Mouse (Mus musculus): Measurements from ENCODE around the gene Gch1.
"Not testable (repeated sequence)": the region's sequence is repeated elsewhere in the genome, so short reads cannot be mapped to it uniquely, and the experiment has no call there.

Gene Gch1

DNA sequence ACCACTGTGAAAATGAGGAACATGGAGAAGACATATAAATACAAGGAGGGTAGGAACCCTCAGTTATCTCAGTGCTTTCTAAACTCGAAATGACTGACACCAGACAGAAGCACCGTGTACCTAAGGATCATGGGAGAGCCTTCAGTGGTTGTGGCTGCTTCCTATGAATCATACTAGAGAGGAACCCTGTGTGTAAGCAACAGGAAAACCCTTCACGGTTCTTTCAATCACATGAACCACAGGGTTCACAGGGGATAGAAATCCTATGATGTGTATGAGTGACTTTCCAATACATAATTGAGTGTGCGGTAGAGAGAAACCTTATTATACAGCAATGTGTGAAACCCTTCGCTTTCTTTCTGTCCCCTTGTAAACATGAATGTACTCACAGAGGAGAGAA lies 24.1 kb downstream of the Gch1 start:
- no peak for DNase-seq (ENCODE audit: low spot score)

GRCm38 (mm10) chr14:47161921-47162427 lies 27.2 kb downstream of the Gch1 start:
- DNase-seq (ENCODE audit: low spot score), result no peak

DNA sequence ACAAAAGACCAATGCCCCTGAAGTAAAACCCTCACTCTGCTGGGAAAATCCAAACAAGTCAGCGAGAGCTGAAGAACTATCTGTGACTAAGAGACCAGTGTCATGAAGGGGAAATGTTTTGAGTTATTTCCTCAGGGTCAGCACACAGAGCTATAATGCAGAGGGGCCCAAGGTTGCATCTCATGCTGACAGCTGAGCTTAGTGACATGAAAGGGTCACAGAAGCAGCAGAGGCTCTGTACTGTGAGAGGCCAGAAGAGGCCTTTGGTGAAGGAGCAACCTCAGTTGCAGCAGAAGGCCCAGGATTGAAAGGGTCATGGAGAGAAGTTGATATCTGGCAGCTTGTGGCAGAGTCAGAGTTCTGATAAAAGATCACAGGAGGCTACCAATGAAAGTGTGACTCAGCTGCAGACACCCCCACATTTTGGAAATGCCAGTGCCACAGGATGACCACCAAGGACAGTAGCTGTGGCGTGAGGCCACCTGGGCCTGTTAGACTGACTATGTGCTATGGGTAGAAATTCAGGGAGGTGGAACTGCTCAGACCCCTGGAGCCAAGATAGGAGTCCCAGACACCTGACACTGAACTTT lies 29.1 kb downstream of the Gch1 start:
- no peak for DNase-seq (ENCODE audit: low spot score)

- DNase-seq (ENCODE audit: low spot score), result no peak
These were observed 34.9 kb downstream of the Gch1 start for GRCm38 (mm10) chr14:47154303-47154702.

DNA sequence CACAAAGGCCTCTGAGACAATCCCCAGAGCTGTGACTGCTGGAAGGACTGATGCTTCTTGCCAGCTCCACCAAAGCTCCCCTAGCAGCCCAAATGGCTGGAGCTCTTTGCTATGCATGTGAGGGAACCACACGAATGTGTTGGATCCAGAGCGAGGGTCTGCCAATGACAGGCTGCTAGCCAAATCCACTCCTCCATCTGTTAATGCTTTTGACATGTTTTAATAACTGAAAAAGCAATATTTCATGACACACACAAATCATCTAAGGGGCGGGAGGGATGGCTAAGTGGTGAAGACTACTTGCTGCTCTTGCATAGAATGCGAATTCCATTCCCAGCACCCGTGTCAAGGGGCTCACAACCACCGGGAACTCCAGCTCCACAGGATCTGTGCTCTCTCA lies 37.9 kb downstream of the Gch1 start:
- no peak for DNase-seq (ENCODE audit: low spot score)

DNA sequence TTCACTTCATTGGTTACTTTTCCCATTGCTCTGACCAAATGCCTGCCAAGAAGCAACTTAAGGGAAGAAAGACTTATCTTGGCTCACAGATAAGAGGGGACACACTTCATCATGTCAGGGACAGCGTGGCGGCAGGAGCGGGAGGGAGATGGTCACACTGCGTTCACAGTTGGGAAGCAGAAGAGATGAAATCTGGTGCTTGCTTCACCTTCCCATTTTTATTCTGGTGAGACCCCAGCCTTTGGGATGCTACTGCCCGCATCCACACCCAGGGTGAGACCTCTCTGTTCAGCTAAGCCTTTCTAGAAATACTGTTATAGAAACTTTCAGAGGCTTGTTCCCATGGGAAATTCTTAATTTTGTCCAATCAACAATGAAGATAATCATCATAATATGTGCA lies 44.9 kb downstream of the Gch1 start:
- DNase-seq (ENCODE audit: low spot score), result no peak

GRCm38 (mm10) chr14:47138853-47139252 lies 50.4 kb downstream of the Gch1 start:
- DNase-seq (ENCODE audit: low spot score), result no peak

GRCm38 (mm10) chr14:47136637-47137036 lies 52.6 kb downstream of the Gch1 start:
- no peak for DNase-seq (ENCODE audit: low spot score)

GRCm38 (mm10) chr14:47133948-47134347 lies 55.3 kb downstream of the Gch1 start:
- DNase-seq (ENCODE audit: low spot score), result no peak

DNA sequence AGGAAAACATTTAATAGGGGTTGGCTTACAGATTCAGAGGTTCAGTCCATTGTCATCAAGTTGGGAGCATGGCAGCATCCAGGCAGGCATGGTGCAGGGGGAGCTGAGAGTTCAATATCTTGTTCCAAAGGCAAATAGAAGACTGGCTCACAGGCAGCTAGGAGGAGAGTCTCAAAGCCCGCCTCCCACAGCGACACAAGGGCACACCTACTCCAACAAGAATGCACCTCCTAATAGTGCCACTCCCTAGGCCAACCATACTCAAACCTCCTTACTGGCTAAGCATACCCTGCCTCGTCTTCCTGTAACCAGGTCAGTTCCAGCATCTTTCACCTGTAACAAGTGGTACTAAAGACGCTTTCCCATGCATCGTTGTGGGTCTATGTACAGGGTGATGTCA lies 61.2 kb downstream of the Gch1 start:
- DNase-seq (ENCODE audit: low spot score), result no peak

- no peak for DNase-seq (ENCODE audit: low spot score)
These were observed 71.7 kb downstream of the Gch1 start for GRCm38 (mm10) chr14:47117522-47117921.

GRCm38 (mm10) chr14:47116062-47116762 lies 73.0 kb downstream of the Gch1 start:
- DNase-seq (ENCODE audit: low spot score), result no peak

- DNase-seq (ENCODE audit: low spot score), result no peak
These were observed 74.1 kb downstream of the Gch1 start for GRCm38 (mm10) chr14:47115154-47115553.

- no peak for DNase-seq (ENCODE audit: low spot score)
These were observed 77.9 kb downstream of the Gch1 start for GRCm38 (mm10) chr14:47111341-47111740.

GRCm38 (mm10) chr14:47110391-47110790 lies 78.8 kb downstream of the Gch1 start:
- DNase-seq (ENCODE audit: low spot score), result not testable (repeated sequence)

DNA sequence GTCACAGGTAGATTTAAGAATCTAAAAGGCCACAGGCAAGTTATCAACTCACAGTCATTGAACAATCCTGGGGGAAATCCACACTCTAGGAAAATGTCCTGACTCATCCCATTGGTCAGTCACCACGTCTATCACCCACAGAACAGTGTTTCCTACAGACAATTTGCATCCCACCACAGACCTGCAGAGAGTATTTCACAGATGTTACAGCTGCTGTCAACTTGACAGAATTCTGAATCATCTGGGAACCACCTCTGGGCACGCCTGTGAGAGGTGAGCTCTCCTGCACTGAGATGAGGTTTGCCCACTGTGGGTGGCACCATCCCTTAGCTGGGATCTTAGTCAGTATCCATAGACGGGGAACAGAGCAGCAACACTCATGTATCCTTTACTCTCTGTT lies 81.8 kb downstream of the Gch1 start:
- no peak for DNase-seq (ENCODE audit: low spot score)

GRCm38 (mm10) chr14:47105755-47106154 lies 83.5 kb downstream of the Gch1 start:
- DNase-seq (ENCODE audit: low spot score), result no peak

- no peak for DNase-seq (ENCODE audit: low spot score)
These were observed 84.0 kb downstream of the Gch1 start for GRCm38 (mm10) chr14:47105174-47105557.

- DNase-seq (ENCODE audit: low spot score), result no peak
These were observed 84.7 kb downstream of the Gch1 start for GRCm38 (mm10) chr14:47104246-47105173.

All from urinary bladder, postnatal 10 days (tissue).